Mouse (Mus musculus) erythroblast, embryonic 14.5 days (primary cell): ENCODE data around the gene Ppp1r26.

Experiments
- GATA1 ChIP-seq: IDR thresholded peaks from 2 replicates; pipeline ENCODE4 v1.6.1; 2012; ENCODE audit warnings: low read length, inconsistent platforms, mixed read lengths
- TAL1 ChIP-seq: IDR thresholded peaks from 3 replicates; pipeline ENCODE4 v1.6.1; 2012; ENCODE audit warnings: low read length, inconsistent platforms, mixed read lengths

DNA sequence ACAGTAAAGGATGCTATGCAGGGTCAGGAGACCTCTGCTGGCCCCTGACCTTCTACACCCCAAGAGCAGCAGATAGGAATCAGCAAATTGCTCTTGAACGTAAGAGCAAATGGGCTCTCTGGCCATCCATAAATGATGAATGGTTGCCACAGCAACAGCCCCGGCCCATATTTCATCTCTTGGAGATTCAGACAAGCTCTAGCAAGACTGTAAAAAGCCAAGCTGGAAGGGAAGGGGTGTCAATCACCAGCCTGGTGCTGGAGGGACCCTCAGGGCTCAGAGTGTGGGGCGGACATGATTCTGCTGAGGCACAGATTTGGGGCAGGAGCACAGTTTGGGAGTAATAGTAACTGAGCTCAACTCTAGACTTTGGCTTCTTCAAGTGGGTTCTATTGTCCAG lies 37.0 kb upstream of the Ppp1r26 start:
- TF ChIP-seq GATA1, result no peak
- no peak for TF ChIP-seq TAL1
